Mouse (Mus musculus) stomach, embryonic 16.5 days (tissue): ENCODE measurements at regions not wholly inside any gene's neighbourhood (a gene's known extent, or its start where the extent isn't known, plus 50 kb on each side); places are given as distances from the start of the nearest gene placed in this dataset.
A peak's percentile ranks its signal among the peaks of the same experiment; 100 is the strongest.

ENCODE experiments used
- ATAC-seq: fragments of 200-750 bp; cut with Nextera tagmentation; 2 replicates; pipeline ENCODE4 v1.8.0; 2017; ENCODE audit warnings: moderate number of reproducible peaks, moderate TSS enrichment; ENCODE audit not compliant: insufficient read depth, low FRiP score
- H3K27ac ChIP-seq: fragments of 300-500 bp; sonication (generic); 2 replicates; pipeline ENCODE4 v1.5.1; 2014; ENCODE audit warnings: low read length
- H3K27me3 ChIP-seq: fragments of 300-500 bp; sonication (generic); 2 replicates; pipeline ENCODE4 v1.6.1; 2014; ENCODE audit warnings: low read length, control low read depth, mixed read lengths; ENCODE audit not compliant: control insufficient read depth, insufficient read depth
- H3K36me3 ChIP-seq: fragments of 300-500 bp; sonication (generic); 2 replicates; pipeline ENCODE4 v1.6.1; 2014; ENCODE audit warnings: low read length; ENCODE audit not compliant: control insufficient read depth, insufficient read depth
- H3K4me1 ChIP-seq: fragments of 300-500 bp; sonication (generic); 2 replicates; pipeline ENCODE4 v1.6.1; 2014; ENCODE audit warnings: low read length, control low read depth, mixed read lengths; ENCODE audit not compliant: control insufficient read depth, insufficient read depth
- H3K4me2 ChIP-seq: fragments of 300-500 bp; sonication (generic); 2 replicates; pipeline ENCODE4 v1.6.1; 2014; ENCODE audit warnings: low read depth, low read length, mixed read lengths
- H3K4me3 ChIP-seq: fragments of 300-500 bp; sonication (generic); replicated peaks from 2 replicates; pipeline ENCODE4 v1.5.1; 2014; ENCODE audit warnings: mild to moderate bottlenecking, low read length
- H3K9ac ChIP-seq: fragments of 300-500 bp; sonication (generic); 2 replicates; pipeline ENCODE4 v1.6.1; 2014; ENCODE audit warnings: low read length
- H3K9me3 ChIP-seq: fragments of 300-500 bp; sonication (generic); replicated peaks from 2 replicates; pipeline ENCODE4 v1.6.1; 2016; ENCODE audit warnings: low read length, control low read depth; ENCODE audit not compliant: control insufficient read depth
- WGBS: fragments of 180-500 bp; shearing (Covaris S2); extraction: QIAGEN DNeasy Blood & Tissue Kit; methylation state at CpG from one replicate; pipeline ENCODE4 v1.1.7; 2014; 5-methylcytosine and 5-hydroxymethylcytosine counted together

DNA sequence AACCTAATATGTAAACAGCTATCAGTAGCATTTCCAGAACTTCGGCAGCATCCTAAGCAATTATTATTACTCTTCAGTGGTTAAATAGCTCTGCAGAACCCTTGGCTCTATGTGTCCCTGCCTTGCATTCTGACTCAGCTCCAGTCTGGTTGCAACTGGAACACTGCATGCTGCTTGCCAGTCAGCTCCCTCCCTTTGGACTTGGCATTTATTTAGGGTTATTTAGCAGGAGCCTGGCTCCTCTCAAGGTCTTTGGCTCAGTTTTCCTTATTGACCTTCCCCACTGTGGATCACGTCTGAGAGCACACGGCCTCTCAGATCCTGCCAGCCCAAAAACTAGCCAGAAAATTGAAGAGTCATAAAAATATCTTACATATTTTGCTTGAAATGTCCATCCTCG lies 217.4 kb downstream of the Speer2 start:
- H3K9ac ChIP-seq, result no peak overlapping the region
- WGBS, result 72% methylated on average over 4 of the region's 4 CpGs

DNA sequence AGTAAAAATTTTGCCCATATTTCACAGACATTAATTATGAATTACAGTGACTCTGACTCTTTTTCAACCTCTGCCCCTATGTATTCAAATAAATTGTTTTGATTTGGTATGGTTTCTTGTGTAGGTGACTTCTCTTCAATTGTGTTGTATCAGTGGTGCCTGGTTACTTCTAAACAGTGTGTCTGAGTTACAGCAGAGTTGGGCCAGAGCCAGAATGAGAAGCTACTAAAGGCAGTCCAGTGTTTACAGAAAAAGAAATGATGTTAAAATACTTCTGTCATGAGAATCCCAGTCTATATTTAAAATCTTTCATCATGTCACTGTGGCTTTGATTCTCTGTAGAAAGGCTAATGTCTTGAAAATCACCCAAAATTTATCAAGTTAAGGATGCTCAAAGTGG lies 255.8 kb downstream of the Speer2 start:
- no peak for ATAC-seq
- Histone ChIP-seq H3K4me1 (no peaks in the 10 kb centered on the region), H3K9ac (no peak overlapping the region)

More for the DNA sequence above, 217.4 kb downstream of the Speer2 start:
- Histone ChIP-seq H3K4me3 (no peak overlapping the region), H3K4me2 (no peak overlapping the region), H3K36me3 (no peaks in the 10 kb centered on the region), H3K27me3 (no peaks in the 10 kb centered on the region), H3K4me1 (no peaks in the 10 kb centered on the region), H3K27ac (no peak overlapping the region), H3K9me3 (no peaks in the 10 kb centered on the region)
- no peak for ATAC-seq

DNA sequence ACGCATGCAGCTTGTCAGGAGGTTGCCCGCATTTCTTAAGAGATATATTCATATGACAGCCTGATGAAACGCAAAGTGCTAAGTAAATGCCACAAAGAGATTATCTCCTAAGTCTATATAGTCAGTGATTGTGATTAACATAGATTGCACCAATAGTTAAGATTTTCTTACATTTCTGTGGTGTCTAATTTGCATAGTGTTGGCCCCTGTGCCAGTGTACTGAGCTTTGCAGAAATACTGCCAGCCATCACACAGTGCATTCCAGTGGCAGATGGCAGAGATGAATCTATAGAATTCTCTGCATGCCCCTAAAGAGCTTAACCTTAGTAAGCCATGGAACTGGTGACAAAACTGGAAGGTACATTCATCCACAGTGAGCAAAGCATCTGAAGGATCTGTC lies 262.6 kb downstream of the Speer2 start:
- Histone ChIP-seq H3K27me3 (no peaks in the 10 kb centered on the region), H3K4me1 (no peaks in the 10 kb centered on the region), H3K9ac (no peak overlapping the region), H3K9me3 (no peaks in the 10 kb centered on the region), H3K27ac (no peak overlapping the region), H3K4me2 (no peak overlapping the region), H3K36me3 (no peaks in the 10 kb centered on the region), H3K4me3 (no peak overlapping the region)
- ATAC-seq, result no peak
- WGBS, result 74% methylated on average over 3 of the region's 3 CpGs

More for the DNA sequence above, 255.8 kb downstream of the Speer2 start:
- no peak overlapping the region for H3K27ac ChIP-seq
- no peaks in the 10 kb centered on the region for H3K36me3 ChIP-seq
- H3K4me3 ChIP-seq, result no peak overlapping the region
- H3K27me3 ChIP-seq, result no peaks in the 10 kb centered on the region
- no peaks in the 10 kb centered on the region for H3K9me3 ChIP-seq
- no peak overlapping the region for H3K4me2 ChIP-seq

- no peaks in the 10 kb centered on the region for H3K4me1 ChIP-seq
- H3K27ac ChIP-seq, result no peak overlapping the region
- H3K9ac ChIP-seq, result no peak overlapping the region
- H3K4me2 ChIP-seq, result no peak overlapping the region
- H3K9me3 ChIP-seq, result no peaks in the 10 kb centered on the region
- no peaks in the 10 kb centered on the region for H3K36me3 ChIP-seq
- no peaks in the 10 kb centered on the region for H3K27me3 ChIP-seq
- H3K4me3 ChIP-seq, result no peak overlapping the region
- ATAC-seq, result 0 out of 2 replicates have a peak, but pooled peaks have one; percentile 29
Observed at GRCm38 (mm10) chr16:69577205-69577604, 286.3 kb downstream of the Speer2 start.

GRCm38 (mm10) chr16:69568189-69568588 lies 295.4 kb downstream of the Speer2 start:
- no peaks in the 10 kb centered on the region for H3K4me1 ChIP-seq
- no peaks in the 10 kb centered on the region for H3K36me3 ChIP-seq
- no peak for ATAC-seq
- no peaks in the 10 kb centered on the region for H3K9me3 ChIP-seq
- 72% methylated on average over 3 of the region's 3 CpGs for WGBS
- no peak overlapping the region for H3K4me2 ChIP-seq
- H3K9ac ChIP-seq, result no peak overlapping the region
- no peaks in the 10 kb centered on the region for H3K27me3 ChIP-seq
- no peak overlapping the region for H3K27ac ChIP-seq
- no peak overlapping the region for H3K4me3 ChIP-seq

DNA sequence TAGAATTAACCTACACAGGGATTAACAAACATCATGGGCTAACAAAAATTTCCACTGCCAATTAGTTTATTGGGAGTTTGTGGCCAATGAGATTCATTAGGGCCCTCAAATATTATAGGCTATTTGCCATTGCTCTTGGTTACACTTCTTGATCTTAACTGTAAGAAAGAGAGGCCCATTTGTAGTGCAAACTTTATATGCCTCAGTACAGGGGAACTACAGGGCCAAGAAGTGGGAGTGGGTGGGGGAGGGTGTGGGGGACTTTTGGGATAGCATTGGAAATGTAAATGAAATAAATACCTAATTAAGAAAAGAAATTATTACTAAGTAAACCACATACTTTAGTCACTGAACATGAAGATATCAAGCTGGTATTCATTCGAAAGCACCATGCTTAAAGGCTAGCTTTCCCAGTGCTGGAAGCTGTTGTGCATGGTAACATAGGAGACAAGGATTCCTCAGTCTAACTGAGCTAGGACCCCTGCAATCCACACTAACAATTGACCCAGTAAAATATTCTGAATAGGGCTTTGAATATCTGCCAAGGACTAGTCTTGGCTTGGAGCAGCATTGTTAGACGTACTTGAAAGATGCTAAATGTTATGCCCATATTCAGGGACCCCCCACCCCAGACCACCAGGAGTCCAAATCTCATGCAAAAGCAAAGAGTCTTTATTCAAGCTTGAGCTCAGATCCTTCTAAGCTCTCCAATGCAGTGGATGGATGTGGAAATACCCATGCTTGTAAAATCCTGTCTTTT lies 295.9 kb downstream of the Speer2 start:
- H3K36me3 ChIP-seq, result no peaks in the 10 kb centered on the region
- WGBS, result 81% methylated on average over 2 of the region's 2 CpGs
- no peak overlapping the region for H3K9ac ChIP-seq
- H3K4me2 ChIP-seq, result no peak overlapping the region
- no peaks in the 10 kb centered on the region for H3K27me3 ChIP-seq
- no peaks in the 10 kb centered on the region for H3K4me1 ChIP-seq
- ATAC-seq, result no peak
- H3K27ac ChIP-seq, result no peak overlapping the region
- no peak overlapping the region for H3K4me3 ChIP-seq
- no peaks in the 10 kb centered on the region for H3K9me3 ChIP-seq
